Mouse (Mus musculus): ENCODE results near the gene Klrg1. TPM values are rescaled to one million over a fixed set of nuclear protein-coding genes. Genes with fewer than 3 reads are reported as not detected.
A peak's percentile ranks its signal among the peaks of the same experiment; 100 is the strongest.

The Klrg1 gene
- 0.12 TPM in 1 of 2 replicates, not detected in the other for total RNA-seq (2015)
- not detected in 2 replicates for total RNA-seq (2017)

GRCm38 (mm10) chr6:122282782-122283181 is at the start of gene Klrg1:
Gene Klrg1 (minus strand): TSS chr6:122282882.
- ATAC-seq (replicated peaks; ENCODE audit: poor library complexity) = no peak

GRCm38 (mm10) chr6:122325361-122325975 is 42.8 kb upstream of the Klrg1 start:
- no peak for ATAC-seq (replicated peaks; ENCODE audit: poor library complexity)

GRCm38 (mm10) chr6:122318726-122319125 is 36.0 kb upstream of the Klrg1 start:
- ATAC-seq (replicated peaks; ENCODE audit: poor library complexity) = no peak

GRCm38 (mm10) chr6:122310187-122310820 is 27.6 kb upstream of the Klrg1 start:
- 0 out of 2 replicates have a peak, but pooled peaks have one; percentile 4 for ATAC-seq (replicated peaks; ENCODE audit: poor library complexity)

GRCm38 (mm10) chr6:122309446-122309960 is 26.8 kb upstream of the Klrg1 start:
- ATAC-seq (replicated peaks; ENCODE audit: poor library complexity) = peak; percentile 12

GRCm38 (mm10) chr6:122308505-122309393 is 26.1 kb upstream of the Klrg1 start, which contains the start of gene M6pr:
Gene M6pr (plus strand): TSS chr6:122308720.
- peak; percentile 76 for ATAC-seq (replicated peaks; ENCODE audit: poor library complexity)

- ATAC-seq (replicated peaks; ENCODE audit: poor library complexity) = no peak
These were observed 25.4 kb upstream of the Klrg1 start for GRCm38 (mm10) chr6:122308136-122308504.

- no peak for ATAC-seq (replicated peaks; ENCODE audit: poor library complexity)
These were observed 24.0 kb upstream of the Klrg1 start for GRCm38 (mm10) chr6:122306707-122307106.

GRCm38 (mm10) chr6:122304790-122305555 is 22.3 kb upstream of the Klrg1 start:
- no peak for ATAC-seq (replicated peaks; ENCODE audit: poor library complexity)

GRCm38 (mm10) chr6:122304355-122304754 is 21.7 kb upstream of the Klrg1 start:
- ATAC-seq (replicated peaks; ENCODE audit: poor library complexity) = peak; percentile 28

- ATAC-seq (replicated peaks; ENCODE audit: poor library complexity) = no peak
These were observed 20.8 kb upstream of the Klrg1 start for GRCm38 (mm10) chr6:122303526-122303925.

GRCm38 (mm10) chr6:122302661-122303060 is 20.0 kb upstream of the Klrg1 start:
- ATAC-seq (replicated peaks; ENCODE audit: poor library complexity) = 0 out of 2 replicates have a peak, but pooled peaks have one; percentile 15

- no peak for ATAC-seq (replicated peaks; ENCODE audit: poor library complexity)
These were observed 19.4 kb upstream of the Klrg1 start for GRCm38 (mm10) chr6:122302121-122302520.

- peak; percentile 10 for ATAC-seq (replicated peaks; ENCODE audit: poor library complexity)
These were observed 17.0 kb upstream of the Klrg1 start for GRCm38 (mm10) chr6:122299621-122300133.

GRCm38 (mm10) chr6:122298223-122298609 is 15.5 kb upstream of the Klrg1 start:
- no peak for ATAC-seq (replicated peaks; ENCODE audit: poor library complexity)

GRCm38 (mm10) chr6:122297279-122298222 is 14.9 kb upstream of the Klrg1 start:
- peak; percentile 64 for ATAC-seq (replicated peaks; ENCODE audit: poor library complexity)

GRCm38 (mm10) chr6:122296918-122297278 is 14.2 kb upstream of the Klrg1 start:
- ATAC-seq (replicated peaks; ENCODE audit: poor library complexity) = no peak

- ATAC-seq (replicated peaks; ENCODE audit: poor library complexity) = 0 out of 2 replicates have a peak, but pooled peaks have one; percentile 37
These were observed 12.6 kb upstream of the Klrg1 start for GRCm38 (mm10) chr6:122295242-122295641.

GRCm38 (mm10) chr6:122294290-122294689 is 11.6 kb upstream of the Klrg1 start:
- ATAC-seq (replicated peaks; ENCODE audit: poor library complexity) = no peak
